Mouse (Mus musculus) cerebellum, adult 11 months (tissue): ENCODE measurements around the gene Dhx37.
"Not testable (repeated sequence)": the region's sequence is repeated elsewhere in the genome, so short reads cannot be mapped to it uniquely, and the experiment has no call there.

Experiments
- DNase-seq: peaks from one replicate; pipeline ENCODE4 v3.0.0; 2022

The Dhx37 gene

DNA sequence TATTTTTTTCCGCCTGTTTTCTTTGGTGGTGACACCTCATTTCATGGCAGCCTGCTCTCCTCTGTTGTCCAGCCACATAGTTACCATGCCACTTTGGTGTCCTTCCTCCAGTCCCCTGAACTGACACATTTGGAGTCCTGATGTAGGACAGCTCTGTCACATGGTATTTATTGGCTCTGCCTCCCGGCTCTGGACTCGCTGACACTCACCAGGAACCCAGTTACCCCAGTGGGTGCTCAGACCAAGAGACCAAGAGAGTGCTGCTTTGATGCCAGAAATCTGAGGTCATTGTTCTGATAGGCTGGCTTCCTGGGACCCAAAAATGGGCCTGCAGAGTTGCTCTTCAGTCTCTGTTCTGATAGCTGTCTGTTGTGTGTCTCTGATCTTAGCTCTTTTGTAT, 14.1 kb upstream of the Dhx37 start:
- no peak for DNase-seq

DNA sequence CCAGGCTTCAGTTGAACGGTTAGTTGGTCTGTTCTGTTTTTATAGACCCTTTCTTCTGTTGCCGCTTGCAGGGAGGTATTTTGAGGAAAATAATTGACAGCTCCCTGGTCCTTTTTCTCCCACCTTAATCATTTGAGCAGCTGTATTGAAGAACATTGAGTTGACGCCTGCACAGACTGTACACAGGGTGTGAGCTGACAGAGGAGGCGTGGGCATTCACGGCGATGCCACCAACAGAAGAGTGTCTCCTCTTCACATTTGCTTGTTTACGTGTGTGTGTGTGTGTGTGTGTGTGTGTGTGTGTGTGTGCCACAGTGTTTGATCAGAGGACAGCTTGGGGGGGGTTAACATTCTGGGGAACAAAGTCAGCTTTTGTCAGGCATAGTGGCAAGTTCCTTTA, 12.4 kb upstream of the Dhx37 start:
- no peak for DNase-seq

DNA sequence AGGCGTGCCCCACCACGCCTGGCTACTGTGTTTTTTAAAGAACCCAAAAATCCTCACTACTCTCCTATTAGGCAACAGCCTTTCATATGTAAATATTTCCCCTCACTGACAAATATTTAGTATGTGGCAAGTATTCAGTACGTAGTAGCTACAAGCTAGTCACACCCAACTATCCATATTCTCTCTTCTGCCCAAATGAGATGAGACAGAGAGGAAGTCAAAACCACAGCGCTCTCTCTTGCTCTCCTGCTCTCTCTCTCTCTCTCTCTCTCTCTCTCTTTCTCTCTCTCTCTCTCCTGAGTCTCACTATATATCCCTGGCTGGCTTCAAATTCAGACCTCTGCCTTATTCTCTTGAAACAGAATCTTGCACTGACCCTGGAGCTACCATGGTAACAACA, 10.6 kb upstream of the Dhx37 start:
- no peak for DNase-seq

DNA sequence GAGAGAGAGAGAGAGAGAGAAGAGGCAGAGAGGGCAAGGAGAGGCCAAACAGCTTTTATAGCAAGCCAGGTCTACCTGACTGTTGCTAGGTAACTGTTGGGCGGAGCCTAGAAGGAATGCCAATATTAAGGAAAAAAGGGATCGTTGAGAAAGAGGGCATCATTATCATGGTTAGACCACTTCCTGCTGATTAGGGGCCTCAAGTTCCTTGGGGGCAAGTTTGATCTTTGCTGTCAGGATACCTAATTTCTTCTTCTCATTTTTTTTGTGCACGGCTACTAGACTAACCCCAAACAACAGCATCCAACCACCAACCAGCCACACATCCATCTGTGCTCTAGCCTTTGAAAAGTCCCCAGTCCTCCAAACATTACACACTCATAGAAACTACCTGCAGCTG, 10.0 kb upstream of the Dhx37 start:
- no peak for DNase-seq

DNA sequence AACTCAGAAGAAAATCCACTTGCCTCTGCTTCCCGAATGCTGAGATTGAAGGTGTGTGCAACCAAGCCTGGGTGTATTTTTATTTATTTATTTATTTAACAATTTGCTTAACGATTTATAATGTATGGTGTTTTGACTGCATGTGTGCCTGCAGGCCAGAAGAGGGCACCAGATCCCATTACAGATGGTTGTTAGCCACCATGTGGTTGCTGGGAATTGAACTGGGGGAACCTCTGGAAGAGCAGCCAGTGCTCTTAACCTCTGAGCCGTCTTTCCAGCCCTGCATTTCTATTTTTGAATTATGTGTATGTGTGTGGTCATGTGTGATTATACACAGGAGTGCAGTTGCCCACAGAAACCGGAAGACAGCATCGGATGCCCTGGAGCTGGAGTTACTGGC, 9.4 kb upstream of the Dhx37 start:
- DNase-seq, result no peak

DNA sequence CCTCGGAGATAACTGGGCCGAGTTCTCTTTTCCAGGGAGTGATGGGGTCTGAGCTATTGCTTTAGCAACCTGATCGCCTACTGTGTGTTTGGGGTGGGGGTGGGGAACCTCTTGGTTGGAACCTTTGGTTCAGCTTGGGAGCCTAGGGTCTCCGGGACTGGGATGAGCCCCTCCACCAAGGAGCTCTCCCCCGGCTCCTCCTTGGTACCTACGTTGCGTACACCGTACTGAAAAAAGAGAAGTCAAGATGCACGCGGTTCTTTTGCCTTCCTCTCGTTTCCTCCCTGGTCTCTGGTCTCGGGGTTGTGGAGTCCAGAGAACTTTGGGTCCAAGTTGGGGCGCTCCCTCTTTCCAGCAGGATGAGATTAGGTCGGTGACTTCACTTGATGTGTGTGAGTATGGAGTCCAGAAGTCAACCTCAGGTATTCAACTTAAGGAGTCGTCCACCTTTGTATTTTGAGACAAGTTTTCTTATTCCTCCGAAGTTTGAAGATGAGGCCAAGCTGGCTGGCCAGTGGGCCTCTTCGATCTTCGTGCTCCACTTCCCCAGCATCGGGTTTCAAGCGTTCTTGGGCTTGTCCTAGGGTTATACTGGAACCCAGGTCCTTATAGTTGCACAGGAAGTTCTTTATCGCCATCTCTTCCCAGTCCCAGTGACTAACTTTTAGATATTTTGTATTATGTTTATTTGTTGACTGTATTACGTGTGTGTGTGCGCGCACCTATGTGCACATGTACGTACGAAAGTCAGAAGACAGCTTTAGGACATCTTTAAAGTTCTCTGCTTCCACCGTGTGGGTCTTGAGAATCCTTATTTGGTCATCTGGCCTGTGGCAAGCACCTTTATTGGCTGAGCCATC, 8.4 kb upstream of the Dhx37 start:
- no peak for DNase-seq

DNA sequence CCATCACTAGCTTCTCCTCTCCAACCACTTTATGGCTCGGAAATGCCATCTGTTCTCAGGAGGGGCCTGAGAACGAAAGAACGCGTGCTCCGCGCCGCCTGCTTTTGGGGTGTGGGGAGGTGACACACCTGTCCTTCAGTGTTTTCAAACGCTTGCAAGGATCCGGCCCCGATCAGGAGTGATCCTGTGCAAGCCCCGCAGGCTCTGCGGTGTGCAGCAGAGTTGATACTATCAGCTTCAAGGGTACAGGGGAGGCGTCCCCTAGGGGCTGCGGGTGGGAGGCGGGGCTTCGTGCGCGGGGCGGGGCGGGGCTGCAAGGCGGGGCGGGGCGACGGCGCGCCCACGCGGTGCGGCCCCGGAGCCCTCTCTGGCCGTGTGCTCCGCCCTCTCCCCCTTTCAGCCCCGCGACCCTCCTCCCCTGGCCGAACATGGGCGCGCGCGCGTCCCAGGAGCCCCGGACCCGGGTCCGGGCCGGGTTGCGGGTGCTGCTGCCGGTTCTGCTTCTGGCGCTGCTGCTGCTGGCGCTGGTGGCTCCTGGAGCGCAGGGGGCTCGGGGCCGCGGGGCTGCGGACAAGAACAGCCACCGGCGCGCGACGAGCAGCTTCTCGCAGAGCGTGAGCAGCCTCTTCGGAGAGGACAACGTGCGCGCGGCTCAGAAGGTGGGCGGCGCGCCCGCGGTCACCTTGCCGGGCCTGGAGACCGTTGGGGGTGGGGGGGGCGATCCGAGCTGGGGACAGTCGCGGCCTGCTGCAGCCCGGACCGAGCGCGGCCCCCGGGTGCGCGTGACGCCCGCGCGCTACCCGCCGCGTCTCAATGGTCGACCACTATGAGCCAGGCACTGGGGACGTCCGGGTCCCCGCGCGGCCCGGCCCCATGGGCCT, 7.6 kb upstream of the Dhx37 start, which contains the start of gene Bri3bp:
Gene Bri3bp (plus strand): TSS at position 335 of the 881 bp plus-strand sequence.
- DNase-seq, result peak; percentile 50

DNA sequence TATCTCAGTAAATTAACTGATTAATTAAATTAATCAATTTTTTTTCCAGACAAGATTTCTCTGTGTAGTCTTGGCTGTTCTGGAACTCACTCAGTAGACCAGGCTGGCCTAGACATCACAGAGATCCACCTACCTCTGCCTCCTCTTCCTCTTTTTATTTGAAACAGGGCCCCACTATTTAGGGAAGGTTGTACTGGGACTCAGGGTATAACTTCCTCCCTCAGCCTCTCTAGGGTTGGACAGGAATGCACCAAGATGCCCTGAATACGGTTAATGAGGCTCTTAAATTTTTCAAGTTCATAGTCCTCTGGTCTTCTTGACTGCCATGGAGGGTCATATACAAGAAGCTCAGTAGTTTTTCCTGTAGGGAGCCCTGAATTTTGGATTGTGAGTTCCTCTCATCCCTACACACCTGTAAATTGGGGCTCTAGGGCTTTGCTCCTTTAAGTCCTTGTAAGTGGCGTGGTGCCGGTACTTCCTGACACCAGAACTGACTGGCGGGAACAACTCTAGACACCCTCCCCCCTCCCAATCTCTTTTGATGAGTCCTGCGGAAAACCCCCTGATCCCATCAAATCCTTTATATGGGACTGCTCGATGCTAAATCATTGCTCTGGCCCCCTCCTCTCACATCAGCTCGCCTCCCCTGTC, 6.8 kb upstream of the Dhx37 start:
- DNase-seq, result no peak

DNA sequence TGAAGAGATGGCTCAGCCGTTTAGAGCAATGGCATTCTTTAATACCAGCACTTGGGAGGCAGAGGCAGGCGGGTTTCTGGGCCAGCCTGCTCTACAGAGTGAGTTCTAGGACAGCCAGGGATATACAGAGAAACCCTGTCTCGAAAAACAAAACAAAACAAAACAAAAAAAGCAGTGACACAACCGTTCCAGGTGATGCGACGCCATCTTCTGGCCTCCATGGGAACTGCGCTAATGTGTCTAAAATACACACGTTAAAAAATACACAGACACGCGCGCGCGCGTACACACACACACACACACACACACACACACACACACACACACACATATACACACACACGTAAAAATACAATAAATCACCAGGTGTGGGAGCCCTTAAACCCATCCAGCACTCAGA, 426 bp upstream of the Dhx37 start:
- DNase-seq, result not testable (repeated sequence)

DNA sequence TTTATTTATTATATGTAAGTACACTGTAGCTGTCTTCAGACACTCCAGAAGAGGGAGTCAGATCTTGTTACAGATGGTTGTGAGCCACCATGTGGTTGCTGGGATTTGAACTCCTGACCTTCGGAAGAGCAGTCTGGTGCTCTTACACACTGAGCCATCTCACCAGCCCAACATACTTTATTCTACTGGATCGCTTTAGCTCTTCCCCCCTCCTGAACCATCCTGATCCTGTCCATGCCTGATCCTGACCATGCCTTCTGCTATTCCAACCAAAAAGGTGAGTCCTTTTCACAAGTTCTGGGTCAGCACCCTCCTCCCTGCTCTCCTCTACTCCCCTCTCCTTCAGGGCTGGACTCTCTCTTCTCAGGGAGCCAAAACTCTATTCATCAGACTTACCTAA, 1.6 kb downstream of the Dhx37 start:
- not testable (repeated sequence) for DNase-seq

DNA sequence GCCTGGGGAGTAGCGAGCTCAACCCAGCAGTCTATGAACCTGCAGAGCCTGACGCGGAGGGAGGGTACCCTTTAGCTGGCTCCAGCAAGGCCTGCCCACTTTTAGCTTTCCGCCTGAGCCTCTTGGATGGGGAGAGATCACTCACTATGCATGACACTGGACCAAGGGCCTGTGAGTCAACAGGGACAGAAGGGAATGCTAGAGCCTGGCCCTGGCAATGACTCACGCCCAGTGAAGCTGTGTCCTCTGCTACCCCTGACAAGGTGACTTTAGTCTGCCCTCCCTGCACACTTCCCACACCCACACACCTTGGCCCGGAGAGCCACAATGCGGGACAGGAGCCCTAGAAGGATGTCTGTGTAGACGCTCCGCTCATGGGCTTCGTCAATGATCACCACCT, 7.6 kb downstream of the Dhx37 start:
- no peak for DNase-seq

DNA sequence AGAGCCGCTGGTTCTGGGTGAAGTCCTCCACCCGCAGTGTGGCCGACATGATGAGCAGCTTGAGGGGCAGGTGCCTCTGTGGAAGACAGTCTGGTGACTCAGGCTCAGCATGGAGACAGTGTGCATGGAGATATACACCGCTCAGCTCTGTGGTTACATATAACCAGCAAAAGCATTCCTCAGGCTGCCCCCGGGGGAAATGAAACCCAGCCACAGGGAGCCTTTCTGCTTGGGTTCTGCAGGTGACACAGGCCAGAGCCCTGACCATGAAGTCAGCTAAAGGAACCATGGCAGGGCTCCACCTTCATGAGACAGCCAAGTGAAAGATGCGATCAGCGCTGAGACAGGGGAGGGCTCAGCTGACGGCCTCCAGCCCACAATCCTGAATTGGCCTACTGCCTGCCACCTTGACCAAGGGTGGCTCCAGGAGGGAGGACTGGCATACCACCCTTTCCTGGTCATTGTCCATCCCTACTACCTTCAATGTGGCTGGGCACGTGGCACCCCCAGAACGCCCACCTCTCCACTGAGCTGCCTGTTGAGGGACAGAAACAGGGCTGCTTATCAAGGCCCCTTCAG, 8.1 kb downstream of the Dhx37 start:
- no peak for DNase-seq

DNA sequence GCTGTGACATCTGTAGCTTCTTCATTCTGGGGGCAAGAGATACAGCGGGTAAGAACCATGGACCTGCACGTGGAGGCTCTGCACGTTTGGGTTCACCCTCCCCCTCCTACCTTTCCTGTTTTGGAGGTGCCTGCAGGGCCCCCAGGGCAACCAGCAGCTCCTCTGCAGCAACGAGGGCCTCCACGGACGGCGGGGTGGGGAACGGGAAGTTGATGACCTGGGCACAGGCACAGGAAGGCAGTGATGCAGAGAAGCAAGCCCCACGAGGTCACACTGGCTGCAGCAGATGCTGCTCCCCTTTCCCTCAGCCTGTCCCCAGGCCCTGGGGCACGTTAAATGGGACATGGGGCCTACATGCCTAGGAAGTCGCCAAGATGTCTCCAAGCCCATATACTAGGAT, 14.8 kb downstream of the Dhx37 start:
- no peak for DNase-seq

DNA sequence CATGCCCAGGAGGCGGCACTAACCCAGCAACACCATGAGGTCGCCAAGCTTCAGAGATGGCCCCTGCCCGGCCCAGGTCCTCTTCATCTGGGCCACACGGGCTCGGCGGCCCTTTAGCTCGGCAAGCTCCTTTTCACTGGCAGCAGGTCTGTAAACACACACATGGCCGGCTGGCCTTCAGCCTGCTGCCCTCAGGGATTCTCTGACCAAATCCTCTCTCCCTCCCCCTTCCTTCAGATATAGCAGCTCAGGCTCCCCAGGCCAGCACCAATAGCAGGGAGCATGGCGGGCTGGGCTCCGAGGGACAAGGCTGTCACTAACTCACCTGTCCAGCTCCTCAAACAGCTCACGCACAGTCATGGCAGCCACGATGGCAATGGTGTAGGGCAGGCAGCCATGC, 15.3 kb downstream of the Dhx37 start:
- DNase-seq, result peak; percentile 61

DNA sequence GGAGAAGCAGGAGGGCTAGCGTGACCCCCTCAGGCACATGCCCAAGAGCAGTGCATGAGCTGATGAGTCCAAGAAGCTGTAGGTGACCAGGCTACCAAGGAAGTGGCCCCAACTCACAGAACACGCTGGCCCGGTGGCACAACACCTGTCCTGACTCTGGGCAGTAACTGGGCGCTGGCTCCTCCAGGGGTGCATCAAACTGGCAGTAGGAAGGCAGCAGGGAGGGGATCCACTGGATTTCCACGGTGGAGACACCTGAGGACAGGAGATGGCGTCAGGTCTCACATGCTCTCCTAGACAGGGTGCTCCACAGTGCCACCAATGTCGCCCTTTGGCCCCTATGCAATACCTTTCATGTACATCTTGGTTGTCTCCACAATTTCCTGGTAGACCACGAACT, 17.7 kb downstream of the Dhx37 start:
- no peak for DNase-seq

DNA sequence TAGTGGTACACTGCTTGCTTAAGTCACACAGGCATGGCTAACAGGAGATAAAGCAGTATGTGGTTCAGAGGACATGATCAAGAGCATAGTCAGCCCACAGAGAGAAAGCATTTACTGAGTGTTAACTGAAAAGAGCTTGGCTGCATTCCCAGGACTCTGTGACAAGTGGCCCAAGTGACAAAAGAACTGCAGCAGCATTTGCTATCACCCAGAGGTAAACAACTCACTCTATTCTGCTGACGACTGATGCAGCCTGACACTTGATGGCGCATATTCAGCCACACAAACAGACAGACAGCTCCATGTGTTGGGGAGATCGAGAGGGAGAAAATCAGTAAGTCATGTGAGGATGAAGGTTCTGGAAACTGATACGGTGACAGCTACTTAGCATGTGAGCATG, 20.2 kb downstream of the Dhx37 start:
- DNase-seq, result no peak

DNA sequence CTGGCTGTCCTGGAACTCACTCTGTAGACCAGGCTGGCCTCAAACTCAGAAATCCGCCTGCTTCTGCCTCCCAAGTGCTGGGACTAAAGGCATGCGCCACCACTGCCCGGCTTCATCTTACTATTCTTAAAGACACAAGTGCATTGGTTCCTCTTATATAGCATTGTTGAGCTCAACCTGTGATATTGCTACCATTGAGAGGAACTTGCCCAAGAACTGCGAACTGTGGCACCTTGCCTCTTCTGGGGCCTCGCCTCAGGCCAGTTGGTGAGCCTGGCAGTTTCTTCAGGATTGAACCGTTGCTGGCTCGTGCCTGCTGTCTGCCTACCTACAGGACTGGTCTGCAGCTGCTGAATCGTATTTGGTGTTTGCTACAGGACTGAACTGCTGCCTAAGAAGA, 21.4 kb downstream of the Dhx37 start:
- not testable (repeated sequence) for DNase-seq

DNA sequence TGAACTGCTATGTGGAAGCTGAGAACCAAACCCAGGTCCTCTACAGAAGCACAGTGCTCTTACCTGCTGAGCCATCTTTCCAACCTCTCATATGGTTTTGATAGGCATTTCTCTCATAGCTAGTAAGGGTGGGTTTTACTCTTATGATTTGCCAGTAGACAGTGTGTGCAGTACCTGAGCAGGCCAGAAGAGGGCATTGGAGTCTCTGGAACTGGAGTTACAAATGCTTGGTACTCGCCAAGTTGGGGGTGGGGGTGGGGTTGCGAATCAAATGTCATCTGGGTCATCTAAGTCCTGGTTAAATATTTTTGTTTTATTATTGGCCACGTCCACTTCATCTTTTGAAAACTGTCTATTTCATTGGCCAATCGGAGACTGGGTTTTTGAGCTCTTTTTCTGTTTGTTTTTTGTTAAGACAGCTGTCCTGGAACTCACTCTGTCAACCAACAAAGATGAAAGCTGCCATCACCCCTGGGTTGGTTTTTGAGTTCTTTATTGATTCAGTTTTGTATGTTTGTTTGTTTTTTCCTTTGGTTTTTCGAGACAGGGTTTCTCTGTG, 21.9 kb downstream of the Dhx37 start:
- DNase-seq, result no peak

DNA sequence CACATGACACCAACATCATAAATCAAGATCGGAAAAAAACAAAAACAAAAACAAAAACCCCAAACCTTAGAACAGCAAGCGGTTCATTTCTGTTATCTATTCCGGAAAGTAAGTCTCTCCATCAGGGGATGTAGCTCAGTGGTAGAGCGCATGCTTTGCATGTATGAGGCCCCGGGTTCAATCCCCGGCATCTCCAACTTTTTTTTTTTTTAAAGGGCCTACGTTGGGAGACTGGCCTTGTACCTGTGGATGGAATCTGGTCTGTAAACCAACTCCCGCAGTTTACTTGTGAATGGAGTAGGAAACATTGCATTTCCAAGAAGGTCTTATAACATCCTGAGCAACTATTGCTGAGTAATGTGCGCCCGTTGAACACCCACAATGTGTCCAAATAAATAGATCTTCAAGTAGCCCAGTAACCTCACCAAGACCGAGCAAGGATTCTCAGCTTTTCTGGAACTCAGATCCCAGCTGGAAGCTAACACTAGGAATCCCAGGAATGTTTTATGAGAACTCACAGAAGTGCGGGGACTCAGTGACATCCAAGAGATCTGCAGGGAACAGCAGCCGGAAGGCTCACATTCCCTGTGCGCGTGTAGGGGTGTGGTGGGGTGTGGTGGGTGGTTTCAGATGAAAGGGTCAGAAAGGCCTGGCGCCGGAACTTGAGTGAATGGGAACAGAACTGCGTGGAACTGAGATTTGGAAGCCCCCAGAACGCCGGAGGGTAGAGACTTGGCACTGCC, 24.4 kb downstream of the Dhx37 start:
- no peak for DNase-seq

DNA sequence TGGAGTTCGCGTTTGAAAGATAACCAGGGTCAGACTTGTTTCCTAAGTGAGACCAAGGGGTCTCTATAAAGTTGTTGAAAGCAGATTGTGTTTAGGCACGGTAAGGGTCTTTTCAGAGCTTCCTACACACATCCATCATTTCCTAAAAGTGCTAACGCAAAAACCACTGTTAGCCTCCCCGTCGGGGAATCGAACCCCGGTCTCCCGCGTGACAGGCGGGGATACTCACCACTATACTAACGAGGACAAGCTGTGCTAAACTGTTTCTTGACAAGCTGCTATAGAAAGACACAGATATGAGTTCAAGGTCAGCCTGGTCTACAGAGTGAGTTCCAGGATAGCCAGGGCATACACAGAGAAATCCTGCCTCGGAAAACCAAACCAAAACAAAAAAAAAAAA, 25.1 kb downstream of the Dhx37 start:
- DNase-seq, result peak; percentile 60

DNA sequence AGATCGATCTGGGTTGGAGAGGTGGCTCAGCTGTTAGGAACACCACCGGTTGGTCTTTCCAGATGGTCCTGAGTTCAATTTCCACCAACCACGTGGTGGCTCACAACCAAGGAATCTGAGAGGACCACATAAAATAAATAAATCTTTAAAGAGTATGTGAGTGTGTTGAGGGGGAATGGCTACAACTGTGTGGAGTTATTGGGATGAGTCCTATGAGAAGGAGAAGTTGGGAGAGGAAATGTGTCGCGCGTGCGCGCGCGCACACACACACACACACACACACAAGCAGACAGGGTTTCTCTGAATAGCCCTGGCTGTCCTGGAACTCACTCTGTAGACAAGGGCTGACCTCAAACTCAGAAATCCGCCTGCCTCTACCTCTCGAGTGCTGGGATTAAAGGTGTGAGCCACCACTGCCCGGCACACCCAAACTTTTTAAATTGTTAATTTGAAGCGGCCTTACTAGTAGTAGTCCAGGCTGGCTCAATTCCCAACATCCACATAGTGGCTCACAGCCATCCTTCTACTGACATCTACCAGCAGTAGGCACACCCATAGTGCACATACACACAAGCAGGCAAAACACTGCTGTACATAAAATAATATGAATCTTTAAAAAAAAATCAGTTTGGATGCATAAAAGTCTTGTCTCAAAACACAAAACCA, 25.9 kb downstream of the Dhx37 start:
- no peak for DNase-seq
